Mouse (Mus musculus) urinary bladder, postnatal 4 days (tissue): Measurements from ENCODE around the gene Layn.

Experiments
- DNase-seq, 2 experiments: peaks; one replicate each; pipeline ENCODE4 v3.0.0; 2021 to 2022; ENCODE audit warnings: low spot score in 2 of 2

Gene Layn

DNA sequence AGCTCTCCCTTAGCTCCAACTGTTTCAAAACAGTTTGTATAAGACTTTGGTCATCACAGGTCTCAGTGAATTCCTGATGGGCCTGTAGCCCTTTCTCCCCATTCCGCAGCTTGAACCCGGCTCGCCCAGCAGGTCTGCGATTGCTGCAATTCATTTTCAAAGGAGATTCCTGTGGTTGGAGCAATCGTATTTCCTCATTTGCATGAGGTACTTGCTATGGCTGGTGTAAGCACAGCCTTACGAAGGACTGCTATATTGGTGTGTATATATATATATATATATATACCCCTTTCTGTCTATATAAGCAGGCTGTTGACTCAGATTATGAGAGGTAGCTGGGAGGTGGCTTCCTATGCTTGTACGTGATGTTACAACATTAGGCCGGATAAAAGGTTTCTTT, 44.6 kb downstream of the Layn start:
- no peak for DNase-seq

DNA sequence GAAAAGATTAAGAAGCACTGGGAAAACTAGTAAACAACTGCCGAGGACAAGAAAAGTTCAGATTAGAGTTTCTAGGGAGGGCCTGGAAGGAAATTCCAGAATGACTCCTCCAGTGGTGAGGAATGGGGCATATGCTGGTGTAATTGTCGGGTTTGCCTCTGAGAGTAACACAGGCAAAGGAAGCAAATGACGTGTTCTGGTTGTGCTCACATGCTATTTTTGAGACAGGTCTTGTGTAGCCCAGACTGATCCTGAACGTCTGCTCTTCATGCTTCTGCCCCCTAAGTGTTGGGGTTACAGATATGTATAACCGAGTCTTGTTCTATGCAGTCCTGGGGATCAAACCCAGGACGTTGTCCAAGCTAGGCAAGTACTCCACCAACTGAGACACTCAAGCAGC, 45.3 kb downstream of the Layn start:
- DNase-seq: no peak

DNA sequence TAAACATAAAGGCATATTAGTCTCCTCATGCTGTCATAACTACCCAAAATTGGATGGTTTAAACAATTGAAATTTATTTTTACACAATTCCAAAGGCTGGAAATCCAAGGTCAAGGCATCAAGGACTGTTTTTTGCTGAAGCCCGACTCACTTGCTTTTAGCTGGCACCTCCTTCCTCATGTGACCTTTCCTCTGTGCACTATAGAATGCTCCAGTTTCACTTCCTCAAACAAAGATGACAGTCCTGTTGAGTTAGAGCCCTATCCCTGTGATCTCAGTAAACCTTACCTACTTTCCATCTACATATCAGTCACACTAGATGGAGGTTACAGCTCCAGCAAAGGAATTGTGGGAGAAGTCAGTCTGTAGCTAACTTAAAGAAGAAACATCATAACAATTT, 46.7 kb downstream of the Layn start:
- no peak for DNase-seq

DNA sequence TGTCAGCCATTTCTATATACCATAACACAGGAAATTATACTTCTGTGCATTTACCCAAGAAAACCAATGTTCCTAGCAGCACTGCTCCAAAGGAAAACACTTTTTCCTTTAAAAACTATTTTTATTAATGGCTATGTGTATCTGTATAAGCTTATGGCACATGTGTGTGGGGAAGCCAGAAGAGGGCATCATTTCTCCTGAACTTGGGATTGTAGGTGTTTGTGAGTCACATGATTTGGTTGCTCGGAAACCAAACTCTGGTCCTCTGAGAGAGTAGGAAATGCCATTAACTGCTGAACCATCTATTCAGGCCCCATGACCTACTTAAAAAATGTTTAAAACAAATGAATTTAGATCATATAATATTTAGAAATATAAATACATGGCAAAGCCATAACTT, 49.9 kb downstream of the Layn start:
- no peak for DNase-seq

DNA sequence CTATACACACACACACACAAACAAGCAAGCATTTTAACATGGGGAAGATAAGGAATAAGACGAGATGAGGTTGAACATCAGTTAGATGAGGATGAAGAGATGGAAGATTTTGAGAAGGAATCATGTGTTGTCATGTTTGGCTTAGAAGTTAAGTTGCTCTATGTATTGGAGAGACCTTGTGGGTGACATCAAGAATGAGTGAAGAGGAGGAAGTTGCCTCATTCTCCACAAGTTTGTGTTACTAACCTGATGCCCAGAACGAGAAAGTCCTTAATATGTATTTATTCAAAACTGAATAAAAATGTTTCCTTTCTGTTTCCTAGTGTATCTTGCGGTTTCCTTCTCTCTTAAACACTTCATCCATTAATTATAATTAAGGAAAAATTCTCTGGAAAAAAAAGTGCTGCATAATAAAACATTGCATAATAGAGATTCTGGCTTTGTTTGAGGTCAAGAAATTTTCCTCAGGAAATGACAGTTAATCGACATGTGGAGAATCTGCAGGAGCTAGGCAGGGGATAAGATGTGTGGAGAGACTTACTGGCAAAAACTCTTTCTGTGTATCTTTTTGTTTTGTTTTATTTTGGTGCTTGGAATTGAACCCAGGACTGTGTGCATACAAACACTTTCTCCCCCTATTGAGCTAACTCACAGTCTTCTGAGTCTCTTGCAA, 55.6 kb downstream of the Layn start:
- DNase-seq: no peak

DNA sequence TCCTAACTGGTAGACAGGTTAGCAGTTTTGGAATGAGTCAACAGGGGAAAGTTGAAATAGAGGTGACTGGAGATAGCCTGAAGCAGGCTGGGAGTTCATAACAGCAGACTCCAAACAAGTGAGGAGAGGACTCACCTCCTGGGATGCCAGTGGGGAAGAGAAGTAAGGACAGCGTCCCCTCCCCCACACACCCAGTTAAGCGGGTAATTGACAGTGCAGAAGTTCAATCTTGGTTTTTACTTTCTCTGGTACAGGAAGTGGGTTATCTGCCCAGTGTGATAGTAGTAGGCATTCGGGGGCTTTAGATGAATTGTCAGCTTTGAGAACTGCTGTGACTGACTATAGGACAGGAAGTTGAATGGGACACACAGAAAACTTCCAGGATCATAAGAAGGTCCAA, 56.5 kb downstream of the Layn start:
- no peak for DNase-seq

DNA sequence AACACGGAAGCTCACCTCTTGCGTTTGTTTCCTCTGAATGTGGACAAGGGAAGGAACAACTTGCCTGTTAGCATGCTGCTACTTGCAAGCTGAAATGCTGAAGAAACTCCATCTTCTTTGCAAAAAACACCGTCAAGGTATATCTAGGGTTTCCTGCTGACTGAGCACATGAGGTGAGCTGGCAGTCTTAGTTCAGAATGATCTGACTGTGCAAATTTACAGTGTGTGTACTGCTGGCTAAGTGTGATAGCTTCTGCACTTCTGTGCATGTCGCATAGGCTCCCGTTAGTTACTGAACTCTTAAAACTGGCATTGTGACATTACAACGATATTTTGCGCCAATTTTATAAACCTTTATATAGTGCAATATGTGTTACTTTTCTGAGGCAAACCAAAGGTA, 57.2 kb downstream of the Layn start:
- DNase-seq: no peak

DNA sequence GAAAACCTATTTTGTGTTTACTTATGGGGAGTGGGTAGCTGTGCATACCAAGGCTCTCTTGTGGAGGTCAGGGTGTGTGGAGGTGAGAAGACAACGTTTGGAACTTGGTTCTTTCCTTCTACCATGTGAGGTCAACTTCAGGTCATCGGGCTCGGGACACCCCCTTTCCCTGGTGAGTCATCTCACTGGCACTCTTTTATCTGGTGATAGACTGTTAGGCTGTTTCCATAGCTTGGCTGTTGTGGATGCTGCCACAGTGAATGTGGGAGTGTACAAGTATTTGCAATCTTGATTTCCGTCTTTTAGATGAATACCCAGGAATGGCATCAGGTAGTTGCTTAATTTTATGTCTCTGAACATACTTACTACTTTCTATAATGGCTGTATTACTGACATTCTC, 61.2 kb downstream of the Layn start:
- DNase-seq: peak in 1 of 2 experiments; percentile 22

DNA sequence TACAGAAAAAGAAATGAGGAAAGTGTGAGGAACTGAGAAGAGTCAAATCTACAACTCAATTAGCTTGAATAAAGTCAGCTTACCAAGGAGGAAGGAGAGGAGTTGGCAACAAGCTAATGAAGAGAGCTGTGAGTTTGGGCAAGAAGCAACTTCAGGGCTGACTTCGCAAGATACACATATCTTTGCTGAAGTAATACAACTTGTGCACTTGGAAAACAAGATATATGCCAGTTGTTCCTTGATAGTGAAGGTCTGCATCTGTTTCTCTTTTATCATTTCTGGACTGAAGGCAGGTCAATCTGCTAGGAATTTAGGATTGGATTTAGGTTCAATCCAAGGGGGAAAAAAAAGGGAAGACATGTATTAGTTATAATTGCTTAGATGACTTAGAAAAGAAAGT, 63.2 kb downstream of the Layn start:
- no peak for DNase-seq

DNA sequence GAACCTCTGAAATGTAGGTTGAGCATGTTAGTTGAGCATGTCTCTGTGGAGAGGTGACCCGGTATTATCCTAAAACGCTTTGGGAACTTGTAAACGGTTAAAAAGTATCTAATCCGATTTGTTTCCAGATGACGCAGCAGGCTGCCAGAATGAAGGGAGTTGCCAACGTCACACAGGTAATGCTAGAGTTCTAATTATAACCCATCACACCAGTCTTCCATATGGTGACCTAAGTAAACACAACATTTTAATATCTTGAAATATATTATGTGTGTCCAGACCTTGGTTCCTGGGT, 67.3 kb downstream of the Layn start:
- no peak for DNase-seq

DNA sequence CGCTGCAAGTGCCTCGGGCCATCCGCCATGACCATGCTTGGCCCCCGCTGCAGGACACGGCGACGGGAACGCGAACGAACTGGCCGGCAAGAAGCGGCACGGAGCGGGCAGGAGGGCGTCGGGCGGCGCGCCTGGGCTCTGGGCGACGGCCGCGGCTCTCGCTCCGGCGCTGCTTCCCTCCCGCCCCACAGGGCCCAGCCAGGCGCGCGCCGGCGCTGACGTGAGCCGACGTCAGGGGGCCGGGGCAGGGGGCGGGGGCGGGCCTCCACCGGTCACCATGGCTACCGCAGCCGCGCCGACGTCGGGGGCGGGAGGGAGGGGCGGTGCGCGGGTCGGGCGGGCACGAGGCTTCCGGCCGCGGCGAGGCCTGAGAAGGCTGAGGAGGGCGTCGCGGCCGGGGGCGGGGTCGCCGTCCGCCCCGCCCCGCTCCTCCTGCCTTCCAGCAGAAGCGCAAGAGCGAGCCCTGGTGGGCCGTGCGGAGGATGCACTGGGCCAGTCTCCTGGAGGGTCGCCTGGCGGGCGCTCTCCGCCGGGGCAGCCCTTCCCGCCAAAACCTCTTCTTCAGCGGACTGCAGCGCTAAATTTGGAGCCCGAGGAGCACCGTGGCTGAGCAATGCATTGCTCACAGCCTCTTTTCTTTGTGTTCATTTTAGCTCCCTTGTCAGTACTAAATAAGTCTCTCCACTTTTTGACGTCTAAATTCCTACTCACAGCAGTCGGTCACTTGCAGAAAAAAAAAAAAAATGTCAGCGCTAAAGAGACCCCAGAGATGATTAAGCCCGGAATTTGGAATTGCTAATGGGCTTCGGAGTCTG, 67.8 kb downstream of the Layn start, which contains the start of gene Sik2:
TSS of gene Sik2 (minus strand) at position 233 of the 815 bp plus-strand sequence.
- peak; percentile 93 to 94 for DNase-seq

DNA sequence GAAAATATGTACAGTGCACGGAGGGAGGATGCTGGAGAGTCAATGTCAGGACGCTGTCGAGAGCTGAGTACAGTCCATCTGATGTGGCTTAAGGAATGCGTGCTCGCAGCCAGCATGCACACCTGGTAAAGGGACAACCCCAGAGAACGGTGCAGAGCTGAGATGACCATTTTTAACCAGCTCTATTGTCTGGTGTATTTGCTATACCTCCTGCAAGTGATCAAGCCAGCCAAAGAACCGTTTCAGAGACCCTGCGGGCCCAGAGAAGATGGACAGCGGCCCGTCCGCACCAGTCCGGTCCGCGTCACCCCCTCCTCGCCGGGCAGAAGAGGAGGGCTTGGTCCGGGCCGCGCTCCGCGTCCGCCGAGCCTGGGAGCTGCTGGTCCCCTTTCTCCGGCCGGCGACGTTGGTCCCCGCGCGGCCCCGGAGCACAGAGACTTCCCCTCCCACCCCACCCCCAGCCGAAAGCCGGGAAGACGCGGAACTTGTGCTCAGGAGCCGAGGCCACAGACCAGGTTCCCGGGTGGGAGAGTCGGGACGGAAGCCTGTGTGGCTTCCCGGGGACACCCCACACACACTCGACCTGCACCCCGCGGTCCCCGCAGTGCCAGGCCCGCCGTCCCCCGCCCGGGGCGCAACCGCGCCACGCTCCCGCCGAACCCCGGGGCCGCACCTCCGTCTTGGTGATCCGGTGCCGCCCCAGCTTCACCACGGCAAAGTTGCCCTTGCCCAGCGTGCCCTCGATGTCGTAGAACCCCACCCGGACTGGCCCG, 68.6 kb downstream of the Layn start:
- peak in 1 of 2 experiments; percentile 58 for DNase-seq

DNA sequence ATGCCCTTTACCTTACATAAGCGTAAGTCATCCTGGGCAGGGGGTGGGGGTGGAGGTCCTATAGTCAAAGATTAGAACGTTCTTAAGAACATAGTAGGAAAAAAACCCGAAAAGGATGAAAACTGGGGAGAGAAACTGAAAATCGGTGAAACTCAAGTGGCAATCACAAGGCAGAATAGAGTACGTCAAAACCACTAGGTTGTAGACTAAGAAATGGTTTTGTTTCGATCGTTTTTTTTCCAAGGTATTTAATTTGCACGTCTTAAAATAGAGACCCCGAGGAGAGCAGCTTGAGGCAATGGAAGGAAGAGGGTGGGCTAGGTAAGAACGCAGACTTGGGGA, 69.2 kb downstream of the Layn start:
- DNase-seq: no peak

DNA sequence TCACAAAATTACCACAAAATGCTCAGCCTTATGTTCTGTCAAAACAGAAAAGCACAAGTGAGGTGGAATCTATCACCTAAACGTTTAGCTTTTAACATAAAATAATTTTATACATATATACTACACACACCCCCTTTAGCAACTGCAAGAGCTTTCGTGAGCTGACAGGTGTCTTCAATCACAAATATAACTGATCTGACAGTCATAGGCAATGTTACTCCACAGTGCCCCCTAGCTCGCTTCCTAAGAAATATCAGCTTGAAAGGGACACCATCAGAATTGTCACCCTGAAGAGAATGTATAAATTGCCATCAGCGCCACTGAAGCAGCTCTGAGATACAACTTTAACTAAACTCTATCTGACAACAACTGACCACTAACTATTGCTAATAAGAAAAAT, 70.0 kb downstream of the Layn start:
- DNase-seq: no peak
